Mouse (Mus musculus): ENCODE results near the gene Lmnb2. TPM values are rescaled to one million over a fixed set of nuclear protein-coding genes. Genes with fewer than 3 reads are reported as not detected.
A peak's percentile ranks its signal among the peaks of the same experiment; 100 is the strongest.

The Lmnb2 gene
- total RNA-seq, 1 experiment from 2014 or later = 14.9 TPM

DNA sequence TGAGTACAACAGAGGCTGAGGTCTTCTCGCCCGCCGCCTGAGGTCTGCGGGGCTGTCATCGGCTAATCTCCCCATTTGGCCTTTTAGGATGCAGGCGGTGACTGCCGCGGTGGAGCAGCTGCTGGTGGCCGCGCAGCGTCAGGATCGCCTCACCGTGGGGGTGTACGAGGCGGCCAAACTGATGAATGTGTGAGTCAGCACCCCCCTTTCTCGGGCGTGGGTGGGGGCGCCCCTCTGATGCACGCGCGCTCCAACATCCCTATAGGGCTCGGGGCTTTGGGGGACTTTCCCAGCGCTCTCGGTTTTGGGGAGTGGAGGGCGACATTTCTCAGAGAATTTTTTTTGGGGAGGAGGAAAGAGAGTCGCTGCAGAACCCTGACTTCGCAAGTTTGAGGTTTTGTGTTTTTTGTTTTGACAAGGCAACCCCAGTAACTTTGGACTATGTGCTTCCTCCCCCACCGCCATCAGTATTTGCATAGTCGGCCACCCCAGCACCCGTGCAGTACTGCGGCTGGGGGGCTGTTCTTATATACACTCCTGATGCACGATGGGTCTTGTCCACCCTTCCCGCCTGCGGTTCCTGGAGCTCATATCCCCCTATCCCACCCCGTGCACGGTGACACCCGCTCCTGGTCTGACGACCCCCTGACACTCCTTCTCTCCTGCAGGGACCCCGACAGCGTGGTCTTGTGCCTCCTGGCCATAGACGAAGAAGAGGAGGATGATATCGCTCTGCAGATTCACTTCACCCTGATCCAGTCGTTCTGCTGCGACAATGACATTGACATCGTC, 12.5 kb upstream of the Lmnb2 start:
- peak; percentile 67 for DNase-seq

DNA sequence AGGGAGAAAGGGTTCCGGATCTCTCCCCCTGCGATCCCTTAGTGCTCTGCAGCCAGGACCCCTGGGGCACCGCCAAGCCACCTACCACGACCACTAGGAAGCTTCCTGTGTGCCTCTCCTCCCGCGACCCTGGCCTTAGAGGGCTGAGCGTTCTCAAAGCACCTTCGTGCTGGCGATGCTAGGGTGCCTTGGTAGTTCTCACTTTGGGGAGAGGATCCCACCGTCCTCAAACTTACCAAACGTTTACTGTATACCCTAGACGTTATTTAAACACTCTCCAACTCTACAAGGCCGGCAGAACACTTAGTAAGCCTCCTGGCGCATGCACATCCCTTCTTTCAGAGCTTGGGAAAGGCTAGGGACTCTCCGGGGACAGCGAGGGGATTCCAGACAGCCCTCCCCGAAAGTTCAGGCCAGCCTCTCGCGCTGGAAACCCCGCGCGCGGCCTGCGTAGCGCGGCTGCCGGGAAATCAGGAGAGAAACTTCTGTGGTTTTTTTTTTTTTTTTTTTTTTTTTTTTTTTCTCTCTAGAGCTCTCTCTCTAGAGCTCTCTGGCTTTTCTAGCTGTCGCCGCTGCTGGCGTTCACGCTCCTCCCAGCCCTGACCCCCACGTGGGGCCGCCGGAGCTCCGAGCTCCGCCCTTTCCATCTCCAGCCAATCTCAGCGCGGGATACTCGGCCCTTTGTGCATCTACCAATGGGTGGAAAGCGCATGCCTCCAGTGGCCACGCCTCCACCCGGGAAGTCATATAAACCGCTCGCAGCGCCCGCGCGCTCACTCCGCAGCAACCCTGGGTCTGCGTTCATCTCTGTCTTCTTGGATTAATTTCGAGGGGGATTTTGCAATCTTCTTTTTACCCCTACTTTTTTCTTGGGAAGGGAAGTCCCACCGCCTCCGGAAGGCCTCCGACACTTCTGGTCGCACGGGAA, 11.5 kb upstream of the Lmnb2 start, which contains the start of gene Gadd45b:
TSS of gene Gadd45b (plus strand) at position 775 of the 928 bp plus-strand sequence.
- peak; percentile 100 for DNase-seq

DNA sequence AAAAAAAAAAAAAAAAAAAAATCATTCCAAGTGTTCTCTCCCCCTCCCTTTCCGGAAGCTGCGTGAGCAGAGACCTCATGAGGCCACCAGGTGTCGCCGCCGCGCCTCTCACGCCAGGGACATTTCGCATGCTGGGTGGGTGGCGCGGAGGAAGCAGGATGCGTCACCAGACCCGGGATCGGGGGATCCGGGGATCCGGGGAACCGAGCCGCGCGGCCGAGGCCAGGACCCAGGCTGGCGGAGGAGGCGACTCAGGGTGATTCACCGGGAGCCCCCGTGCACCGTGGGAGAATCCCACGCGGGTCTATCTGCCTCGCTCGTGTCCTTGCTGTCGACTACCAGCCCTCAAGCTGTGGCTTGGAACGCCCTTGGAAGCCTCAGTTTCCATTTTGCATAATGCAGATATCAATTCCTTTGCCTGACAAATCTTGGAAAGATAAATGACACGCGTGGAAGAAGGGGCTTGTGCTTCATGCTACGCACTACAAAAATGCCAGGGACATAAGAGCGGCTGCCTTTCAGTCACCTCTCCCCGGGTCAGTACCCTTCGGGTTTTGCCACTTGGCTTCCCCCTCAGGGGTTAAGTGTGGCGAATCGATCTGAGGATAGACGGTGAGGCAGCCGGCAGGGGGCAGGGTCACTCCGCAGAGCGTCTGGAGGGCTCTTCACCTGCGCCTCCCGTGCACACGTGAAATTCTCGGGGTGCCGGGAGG, 10.7 kb upstream of the Lmnb2 start:
- peak; percentile 96 for DNase-seq

DNA sequence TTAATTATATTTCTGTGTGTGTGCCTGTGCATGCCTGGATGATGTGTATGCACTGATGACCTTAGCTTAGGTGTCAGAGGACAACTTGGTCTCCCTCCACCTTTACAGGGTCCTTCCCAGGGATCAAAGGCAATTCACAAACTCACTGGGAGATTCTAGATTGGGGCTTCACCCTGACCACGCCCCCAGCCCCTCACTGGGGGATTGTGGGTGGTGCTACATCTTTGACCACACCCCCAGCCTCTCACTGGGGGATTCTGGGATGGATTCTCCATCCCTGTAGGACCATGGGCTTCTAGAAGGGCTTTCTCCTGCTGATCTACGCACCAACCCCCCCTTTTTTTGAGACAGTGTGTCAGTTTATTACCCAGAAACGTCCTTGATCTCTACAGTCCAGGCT, 7.4 kb upstream of the Lmnb2 start:
- no peak for DNase-seq

DNA sequence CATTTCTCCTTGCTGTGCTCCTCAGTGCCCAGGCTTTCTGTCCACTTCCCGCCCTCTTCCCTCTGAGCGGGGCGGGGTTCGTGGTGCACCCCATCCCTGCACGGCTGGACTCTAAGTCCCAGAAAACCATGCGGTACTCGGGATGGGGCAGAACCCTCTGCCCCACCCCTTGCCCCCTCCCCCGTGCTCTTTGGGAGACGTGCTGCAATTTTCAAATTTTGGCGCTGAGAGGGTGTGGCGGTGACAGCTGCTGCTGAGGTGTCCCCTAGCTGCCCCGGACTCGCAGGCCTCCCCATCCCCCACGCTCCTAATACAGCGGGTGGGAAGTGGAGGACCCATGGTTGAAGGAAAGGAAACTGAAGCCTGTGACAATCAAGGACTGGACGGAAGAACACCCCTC, 3.9 kb upstream of the Lmnb2 start:
- peak; percentile 66 for DNase-seq

DNA sequence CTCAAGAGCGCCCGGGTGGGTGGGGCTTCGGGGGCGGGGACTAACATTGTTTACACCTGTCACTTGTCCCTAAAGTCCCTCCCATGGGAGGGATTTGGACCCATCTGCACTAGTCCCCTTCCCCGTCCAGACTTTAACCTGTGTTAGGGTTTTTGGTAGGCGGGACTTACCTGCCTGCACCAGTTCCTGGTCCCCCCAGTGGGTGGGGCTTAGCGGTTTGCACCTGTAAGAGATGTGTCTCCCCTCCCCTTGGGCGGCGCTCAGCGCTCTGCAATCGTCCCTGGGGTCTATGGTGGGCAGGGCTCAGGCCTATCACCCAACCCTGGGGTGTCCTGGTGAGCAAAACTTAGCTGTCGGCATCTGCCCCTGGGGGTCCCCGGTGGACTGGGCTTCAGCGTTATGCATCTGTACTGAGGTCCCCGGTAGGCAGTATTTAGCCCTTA, 688 bp downstream of the Lmnb2 start:
- no peak for DNase-seq

DNA sequence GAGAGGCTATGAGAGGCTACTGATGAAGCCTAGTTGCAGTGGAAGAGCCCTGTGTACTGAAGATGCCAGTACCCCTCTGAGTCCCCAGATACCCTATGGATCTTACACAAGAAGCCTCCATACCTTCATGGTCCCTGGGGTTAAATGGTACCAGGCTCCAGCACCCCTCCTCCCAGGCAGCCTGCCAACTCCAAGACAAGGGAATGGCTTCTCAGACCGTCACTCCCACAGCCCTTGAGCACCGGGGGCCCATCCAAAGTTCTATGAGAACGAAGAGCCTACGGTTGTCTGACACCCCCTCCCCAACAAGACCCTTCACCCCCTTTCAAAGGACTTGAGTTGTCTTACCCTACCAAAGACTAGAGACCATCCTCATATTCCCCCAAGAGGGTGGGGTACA, 2.3 kb downstream of the Lmnb2 start:
- DNase-seq = no peak

DNA sequence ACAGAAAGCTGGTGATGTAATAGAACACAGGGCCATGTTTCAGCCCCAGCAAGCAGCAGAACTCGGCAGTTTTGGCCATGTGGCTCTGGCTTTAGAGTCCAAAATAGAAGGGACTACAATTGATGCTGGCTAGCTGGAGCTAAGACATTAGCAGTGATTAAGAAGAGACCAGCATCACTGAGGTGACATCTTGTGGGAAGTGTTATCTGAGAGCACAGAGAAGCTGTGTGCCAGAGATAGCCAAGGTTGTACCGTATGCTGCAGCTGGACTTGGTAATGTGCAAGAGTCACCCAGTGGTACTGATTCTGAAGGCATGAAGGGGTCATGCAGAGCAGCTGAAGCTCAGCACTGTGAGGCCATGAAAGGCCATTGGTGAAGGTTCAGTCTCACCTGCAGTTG, 2.8 kb downstream of the Lmnb2 start:
- no peak for DNase-seq

DNA sequence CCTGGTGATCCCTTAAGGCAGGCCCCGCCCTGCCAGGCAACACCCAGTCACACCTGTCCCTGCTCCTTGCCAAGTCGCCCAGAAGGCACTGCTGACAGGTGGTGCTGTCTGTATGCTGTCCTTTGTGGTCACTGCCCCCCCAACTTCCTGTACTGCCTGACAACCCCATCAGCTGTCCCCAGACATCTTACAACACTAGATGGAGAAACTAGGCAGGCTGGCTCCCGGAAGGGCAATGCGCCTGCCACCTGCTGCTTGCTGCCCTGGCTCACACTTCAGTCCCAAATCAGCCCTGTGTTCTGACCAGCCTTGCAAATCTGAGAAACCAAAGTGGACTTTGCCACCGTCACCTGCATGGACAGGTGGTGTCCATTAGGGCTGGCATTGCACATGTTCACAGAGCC, 3.8 kb downstream of the Lmnb2 start:
- no peak for DNase-seq

DNA sequence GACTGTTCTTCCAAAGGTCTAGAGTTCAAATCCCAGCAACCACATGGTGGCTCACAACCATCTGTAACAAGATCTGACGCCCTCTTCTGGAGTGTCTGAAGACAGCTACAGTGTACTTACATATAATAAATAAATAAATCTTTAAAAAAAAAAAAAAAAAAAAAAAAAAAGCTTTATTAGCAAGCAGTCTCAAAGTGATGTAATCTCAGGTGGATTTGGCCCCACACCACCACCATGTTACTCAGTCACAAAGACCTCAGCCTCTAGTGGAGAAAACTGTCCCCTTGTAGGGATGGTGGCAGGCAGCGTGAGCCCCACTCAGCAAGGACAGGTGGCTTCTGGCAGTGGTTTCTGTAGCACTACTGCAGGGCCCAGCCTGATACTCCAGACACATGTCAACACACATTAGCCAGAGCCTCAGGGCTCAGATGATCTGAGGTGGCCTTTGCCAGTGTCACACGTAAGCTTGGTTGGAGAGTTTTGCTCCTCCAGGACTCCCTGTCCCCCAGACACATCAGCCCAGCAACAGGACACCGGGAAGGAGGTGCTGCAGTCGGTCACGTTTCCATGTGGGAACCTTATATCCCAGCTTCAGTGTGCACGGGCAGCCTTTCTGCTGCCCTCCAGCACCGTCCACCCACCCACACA, 4.6 kb downstream of the Lmnb2 start:
- DNase-seq = no peak

DNA sequence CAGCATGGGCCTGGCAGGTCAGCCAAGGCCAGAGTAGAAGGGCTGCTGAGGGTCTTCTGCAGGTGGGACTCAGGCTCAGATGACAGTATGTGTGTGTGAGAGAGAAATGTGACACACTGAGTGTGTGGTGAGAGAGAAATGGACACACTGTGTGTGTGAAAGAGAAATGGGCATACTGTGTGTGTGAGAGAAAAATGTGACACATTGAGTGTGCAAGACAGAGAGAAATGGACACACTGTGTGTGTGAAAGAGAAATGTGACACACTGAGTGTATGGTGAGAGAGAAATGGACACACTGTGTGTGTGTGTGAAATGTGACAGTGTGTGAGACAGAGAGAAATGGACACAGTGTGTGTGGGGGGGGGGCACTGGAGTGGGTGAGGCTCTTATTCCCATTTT, 6.2 kb downstream of the Lmnb2 start:
- no peak for DNase-seq

DNA sequence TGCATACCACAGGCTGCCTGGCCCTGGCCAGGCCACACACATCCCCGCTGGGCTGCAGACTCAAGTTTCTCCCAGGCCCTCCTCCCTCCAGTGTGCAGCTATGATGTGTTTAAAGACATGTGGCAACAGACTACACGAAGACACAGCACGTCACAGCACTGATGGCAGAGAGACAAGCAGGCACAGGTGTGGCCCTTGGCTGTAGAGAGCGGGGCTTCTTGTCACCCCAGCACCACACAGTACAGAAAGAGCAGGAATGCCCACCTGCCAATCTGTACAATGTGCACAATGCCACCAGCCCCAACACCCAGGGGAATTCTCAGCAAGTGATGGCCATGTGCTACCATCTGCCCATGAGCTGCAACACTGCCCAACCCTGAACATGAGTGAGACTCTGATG, 6.7 kb downstream of the Lmnb2 start:
- DNase-seq = no peak

DNA sequence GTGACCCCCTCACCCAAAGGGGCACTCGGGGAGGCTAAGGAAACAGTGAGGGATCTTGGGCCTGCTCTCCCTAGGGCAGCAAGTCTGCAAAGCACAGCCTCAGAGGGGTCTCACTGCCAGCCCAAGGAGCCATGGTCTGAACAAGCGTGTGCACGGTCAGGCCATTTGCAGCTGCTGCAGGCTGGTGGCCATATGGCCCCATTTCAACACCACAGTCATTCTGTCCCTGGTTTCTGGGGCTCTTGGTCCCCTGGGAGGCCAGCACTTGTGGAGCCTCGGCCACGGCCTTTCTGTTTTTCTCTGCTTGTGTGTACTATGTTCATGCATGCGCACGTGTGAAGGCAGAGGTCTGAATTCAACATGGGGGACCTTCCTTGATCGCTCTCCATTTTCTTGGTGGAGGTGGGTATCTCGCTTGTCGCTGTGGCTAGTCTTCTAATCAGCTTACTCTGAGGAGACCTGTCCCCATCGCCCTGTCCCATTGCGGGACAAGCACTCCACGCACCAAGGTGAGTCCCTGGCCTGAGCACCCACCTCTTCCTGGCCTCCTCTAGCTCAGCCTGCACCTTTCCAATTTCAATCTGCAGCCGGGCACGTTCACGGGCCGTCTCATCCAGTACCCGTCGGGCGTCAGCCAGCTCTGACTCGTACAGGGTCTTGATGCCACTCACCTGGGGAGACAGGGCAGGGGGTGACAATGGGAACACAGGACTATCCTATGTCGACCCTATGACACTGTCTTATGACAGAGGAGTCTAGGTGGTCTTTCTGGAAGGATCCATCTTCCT, 8.5 kb downstream of the Lmnb2 start:
- DNase-seq = peak; percentile 53

DNA sequence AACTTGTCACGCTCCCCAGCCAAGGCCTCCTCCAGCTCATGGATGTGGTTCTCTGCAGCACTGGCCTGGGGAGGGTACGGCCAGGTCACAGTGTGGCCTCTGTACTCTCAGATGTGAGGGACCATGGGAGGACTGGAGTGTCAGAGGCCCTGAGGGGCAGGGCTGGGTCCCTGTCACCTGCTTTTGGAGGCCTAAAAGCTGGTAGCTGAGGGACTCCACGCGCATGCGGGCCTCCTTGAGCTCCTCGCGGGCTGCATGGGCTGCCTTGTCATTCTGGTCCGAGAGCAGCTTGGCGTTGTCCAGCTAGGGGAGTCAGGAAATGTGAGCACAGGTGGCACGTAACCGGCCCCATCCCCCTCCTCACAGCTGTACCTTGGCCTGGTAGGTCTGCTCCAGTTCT, 13.3 kb downstream of the Lmnb2 start:
- no peak for DNase-seq

DNA sequence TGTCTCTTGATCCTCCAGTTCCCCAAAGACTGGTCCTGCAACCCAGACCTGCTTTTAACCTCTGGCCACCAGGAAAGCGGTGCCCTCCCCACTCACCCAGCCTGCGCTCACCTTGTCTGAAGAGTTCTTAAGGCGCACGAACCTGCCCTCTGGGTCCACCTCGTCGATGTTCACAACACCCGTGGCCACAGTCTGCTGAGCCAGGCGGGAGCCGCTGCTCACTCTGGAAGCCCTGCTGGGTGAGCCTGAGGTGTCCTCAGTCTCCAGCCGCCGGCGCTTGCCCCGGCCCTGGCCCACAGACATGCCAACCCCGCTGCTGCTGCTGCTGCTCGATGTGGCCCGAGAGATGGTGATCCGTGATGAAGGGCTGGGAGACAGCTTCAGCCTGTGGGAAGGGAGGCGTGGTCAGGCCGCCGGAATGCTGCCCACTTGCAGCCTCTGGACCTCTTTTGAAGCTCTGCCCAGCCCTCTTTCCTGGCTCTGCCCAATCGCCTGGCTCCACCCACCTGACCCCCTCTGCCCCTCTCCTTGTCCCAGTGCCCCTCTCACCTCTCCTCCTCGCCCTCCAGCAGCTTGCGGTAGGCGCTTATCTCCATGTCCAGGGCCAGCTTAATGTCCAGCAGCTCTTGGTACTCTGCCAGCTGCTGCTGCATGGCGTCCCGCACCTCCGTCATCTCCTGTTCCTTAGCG, 13.9 kb downstream of the Lmnb2 start:
- peak; percentile 53 for DNase-seq

DNA sequence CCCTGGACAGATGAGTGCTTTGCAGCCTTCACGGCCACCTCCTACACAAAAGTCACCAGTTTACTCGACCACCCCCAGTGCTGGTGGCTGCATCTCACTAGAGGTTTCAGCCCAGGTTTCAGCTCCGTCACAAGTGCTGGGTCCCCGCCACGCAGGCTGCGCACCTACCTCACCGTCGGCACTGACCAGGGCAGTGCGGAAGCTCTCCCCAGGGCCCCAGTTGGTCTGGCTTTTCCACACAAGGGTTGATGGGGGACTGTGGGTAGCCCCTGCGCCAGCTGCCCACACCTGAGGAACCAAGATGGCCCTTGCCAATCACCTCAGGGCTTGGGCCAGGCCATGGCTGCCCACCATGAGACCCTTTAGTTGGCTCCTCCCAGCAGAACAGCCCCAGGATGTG, 14.8 kb downstream of the Lmnb2 start:
- no peak for DNase-seq

DNA sequence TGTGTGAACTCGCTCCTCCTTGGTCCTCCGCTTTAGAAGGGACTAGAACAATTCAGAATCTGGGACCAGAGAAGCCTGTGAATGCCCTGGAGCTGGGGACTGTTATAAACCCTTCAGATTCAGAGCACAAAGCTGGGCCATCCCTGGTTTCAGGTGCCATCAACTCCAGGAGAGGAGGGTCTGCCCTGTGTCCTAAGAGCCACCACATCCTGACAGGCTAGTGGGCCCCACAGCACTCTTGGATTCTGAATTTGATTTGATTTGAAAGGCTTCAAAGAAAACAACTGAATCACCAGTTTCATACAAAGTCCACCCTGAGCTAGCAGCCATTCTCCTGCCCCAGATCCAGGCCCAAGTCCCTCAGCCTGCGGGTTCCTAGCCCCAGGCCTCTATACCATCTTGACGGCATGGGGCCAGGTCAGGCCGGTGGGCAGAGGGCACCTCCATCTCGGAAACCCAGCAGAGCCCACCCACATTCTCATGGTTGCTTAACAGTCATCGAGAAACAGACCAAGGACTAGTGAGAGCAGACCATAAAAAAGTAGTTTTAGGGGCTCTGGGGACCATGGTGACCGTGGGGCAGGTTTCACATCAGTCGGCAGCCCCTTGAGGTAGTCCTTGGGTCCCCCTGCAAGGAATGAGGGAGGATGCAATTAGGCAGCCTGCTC, 15.6 kb downstream of the Lmnb2 start:
- no peak for DNase-seq

DNA sequence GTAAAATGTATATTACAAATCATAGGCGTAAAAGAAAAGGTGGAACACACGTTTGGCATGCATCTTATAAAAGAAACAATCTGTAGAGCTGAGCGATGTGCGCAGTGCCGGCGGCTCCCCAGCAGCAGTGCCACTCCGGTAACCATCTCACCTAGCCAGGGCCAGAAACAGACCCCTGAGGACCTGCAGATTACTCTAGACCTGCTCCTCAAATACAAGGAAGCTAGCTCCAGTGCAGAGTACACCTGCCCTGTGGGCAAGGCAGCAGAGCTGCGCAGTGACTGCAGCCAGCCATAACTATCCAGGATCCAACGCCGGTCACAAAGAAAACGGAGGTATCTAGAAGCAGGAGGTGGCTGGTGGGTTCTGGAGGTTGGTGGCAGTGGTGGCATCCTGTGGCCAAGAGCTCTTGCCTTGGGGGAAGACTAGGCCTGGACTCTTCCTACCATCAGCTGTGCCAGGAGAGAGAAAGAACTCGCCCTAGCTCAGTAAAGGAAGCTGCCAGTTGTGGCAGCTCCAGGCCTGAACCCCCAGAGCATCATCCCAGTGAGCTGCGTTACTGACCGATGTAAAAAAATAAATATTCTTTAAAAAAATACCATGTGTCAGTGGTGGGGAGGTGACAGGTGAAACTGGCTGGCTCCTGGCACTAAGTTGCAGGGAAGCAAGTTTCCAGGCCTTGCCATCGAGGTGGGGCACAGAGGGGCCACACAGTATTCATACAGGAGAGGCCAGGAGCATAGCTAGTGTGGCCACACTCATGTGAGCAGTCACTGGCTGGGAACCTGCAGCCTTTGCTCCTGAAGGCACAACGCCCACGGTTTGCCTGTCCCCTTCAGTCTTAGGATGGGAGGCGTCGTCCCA, 16.4 kb downstream of the Lmnb2 start:
- no peak for DNase-seq

Measured in adrenal gland, postnatal 14 days (tissue).